Comparison of ENCODE assay signal across 13 mouse cellular contexts in genomic region chr4:148878192-148878983, GRCm38 (mm10).
DNase-seq lines count a peak whose midpoint lies in the region; ATAC-seq lines count a peak whose summit lies in the region.
"Had no signal": no experiment of that assay in that cellular context is flagged by ENCODE, and none has a peak within 500 bp of the region (broad histone marks: within the 10 kb centered on the region; RNA-seq: fewer than 3 reads in every experiment).

No protein-coding gene starts in this region.

- intact Hi-C loops in heart, postnatal 14 days (cut with DNase I), result no loop called here

- no peak overlapping the region for H3K9ac ChIP-seq in forebrain, embryonic 12.5 days
- H3K9ac ChIP-seq in heart, embryonic 16.5 days (ENCODE audit: low read length), result peak overlapping the region; percentile 56
- 0 out of 2 replicates have a peak overlapping the region, but pooled peaks have one; percentile 19 for H3K9ac ChIP-seq in midbrain, embryonic 13.5 days (replicated peaks)
- H3K9ac ChIP-seq in midbrain, embryonic 11.5 days (ENCODE audit: low read length), result no peak overlapping the region
- H3K9ac ChIP-seq: hindbrain, embryonic 13.5 days; limb, embryonic 15.5 days had no signal

- no peak overlapping the region for H3K4me2 ChIP-seq in forebrain, embryonic 12.5 days
- H3K4me2 ChIP-seq in heart, embryonic 16.5 days (ENCODE audit: low read depth, low read length), result peak overlapping the region; percentile 41; the same call in 1 of the 2 replicates
- H3K4me2 ChIP-seq in midbrain, embryonic 13.5 days (replicated peaks), result no peak overlapping the region
- no peak overlapping the region for H3K4me2 ChIP-seq in midbrain, embryonic 11.5 days
- H3K4me2 ChIP-seq: hindbrain, embryonic 13.5 days; limb, embryonic 15.5 days had no signal

- no peak for ATAC-seq in forebrain, embryonic 12.5 days (ENCODE audit: low FRiP score)
- ATAC-seq in heart, embryonic 16.5 days (replicated peaks; ENCODE audit: extremely low read depth, insufficient read depth, low FRiP score), result peak; percentile 18; the same call in 1 of the 2 replicates
- no peak for ATAC-seq in midbrain, embryonic 13.5 days
- no peak for ATAC-seq in midbrain, embryonic 11.5 days (ENCODE audit: low FRiP score)

- peaks cover 100% of the 10 kb centered on the region for H3K27me3 ChIP-seq in forebrain, embryonic 10.5 days (ENCODE audit: poor library complexity, severe bottlenecking)
- H3K27me3 ChIP-seq in forebrain, embryonic 12.5 days, result peaks cover 88% of the 10 kb centered on the region
- no peaks in the 10 kb centered on the region for H3K27me3 ChIP-seq in heart, embryonic 16.5 days (ENCODE audit: control insufficient read depth, insufficient read depth, low read length)
- peaks cover 93% of the 10 kb centered on the region for H3K27me3 ChIP-seq in midbrain, embryonic 13.5 days
- peaks cover 75% of the 10 kb centered on the region for H3K27me3 ChIP-seq in midbrain, embryonic 11.5 days (ENCODE audit: control insufficient read depth, insufficient read depth, low read length)

- H3K9me3 ChIP-seq in forebrain, embryonic 10.5 days, result no peaks in the 10 kb centered on the region
- no peaks in the 10 kb centered on the region for H3K9me3 ChIP-seq in forebrain, embryonic 12.5 days
- H3K9me3 ChIP-seq in heart, embryonic 16.5 days (replicated peaks; ENCODE audit: control insufficient read depth, low read length), result no peaks in the 10 kb centered on the region
- no peaks in the 10 kb centered on the region for H3K9me3 ChIP-seq in midbrain, embryonic 13.5 days
- no peaks in the 10 kb centered on the region for H3K9me3 ChIP-seq in midbrain, embryonic 11.5 days (ENCODE audit: control insufficient read depth, low read length)
- H3K9me3 ChIP-seq: hindbrain, embryonic 13.5 days; limb, embryonic 15.5 days had no signal

- H3K4me1 ChIP-seq in forebrain, embryonic 10.5 days, result peaks cover 80% of the 10 kb centered on the region
- H3K4me1 ChIP-seq in forebrain, embryonic 12.5 days, result peaks cover 47% of the 10 kb centered on the region
- peaks cover 79% of the 10 kb centered on the region for H3K4me1 ChIP-seq in heart, embryonic 16.5 days (ENCODE audit: control insufficient read depth, insufficient read depth, low read length)
- peaks cover 51% of the 10 kb centered on the region for H3K4me1 ChIP-seq in midbrain, embryonic 13.5 days (replicated peaks)
- H3K4me1 ChIP-seq in midbrain, embryonic 11.5 days (ENCODE audit: control insufficient read depth, insufficient read depth, low read length), result peaks cover 28% of the 10 kb centered on the region

- H3K4me3 ChIP-seq in forebrain, embryonic 10.5 days, result no peak overlapping the region
- no peak overlapping the region for H3K4me3 ChIP-seq in forebrain, embryonic 12.5 days (replicated peaks)
- H3K4me3 ChIP-seq in heart, embryonic 16.5 days (ENCODE audit: low read length), result no peak overlapping the region
- no peak overlapping the region for H3K4me3 ChIP-seq in midbrain, embryonic 13.5 days (replicated peaks)
- H3K4me3 ChIP-seq in midbrain, embryonic 11.5 days (ENCODE audit: low read depth, low read length), result no peak overlapping the region
- H3K4me3 ChIP-seq: hindbrain, embryonic 13.5 days; limb, embryonic 15.5 days had no signal

- no peaks in the 10 kb centered on the region for H3K36me3 ChIP-seq in forebrain, embryonic 10.5 days (replicated peaks)
- H3K36me3 ChIP-seq in forebrain, embryonic 12.5 days (replicated peaks), result no peaks in the 10 kb centered on the region
- no peaks in the 10 kb centered on the region for H3K36me3 ChIP-seq in heart, embryonic 16.5 days (ENCODE audit: control insufficient read depth, insufficient read depth)
- no peaks in the 10 kb centered on the region for H3K36me3 ChIP-seq in midbrain, embryonic 13.5 days
- no peaks in the 10 kb centered on the region for H3K36me3 ChIP-seq in midbrain, embryonic 11.5 days (ENCODE audit: control insufficient read depth, insufficient read depth, low read length)
- H3K36me3 ChIP-seq: hindbrain, embryonic 13.5 days; limb, embryonic 15.5 days had no signal

- no peak for DNase-seq in forebrain, embryonic 10.5 days (ENCODE audit: extremely low spot score, low spot score)
- no peak for DNase-seq in heart, postnatal 14 days
- no peak for DNase-seq in midbrain, embryonic 11.5 days (ENCODE audit: low spot score, missing footprints)
- no peak for DNase-seq in right cerebral cortex, postnatal 10 days (ENCODE audit: low spot score in 2 of 2)
- DNase-seq in spleen, postnatal 14 days (ENCODE audit: low spot score in 2 of 2), result no peak
- DNase-seq: adrenal gland, postnatal 10 days; cerebellum, adult 9-11 months; kidney, adult 8-10 months had no signal

- 69% methylated on average over 11 of the region's 11 CpGs for WGBS in forebrain, embryonic 10.5 days
- WGBS in forebrain, embryonic 12.5 days, result 68% methylated on average over 11 of the region's 11 CpGs
- 29% methylated on average over 11 of the region's 11 CpGs for WGBS in heart, embryonic 16.5 days
- WGBS in midbrain, embryonic 13.5 days, result 45% methylated on average over 11 of the region's 11 CpGs
- WGBS in midbrain, embryonic 11.5 days, result 52% methylated on average over 11 of the region's 11 CpGs

- peak overlapping the region; percentile 60; the same call in 1 of the 2 replicates for H3K27ac ChIP-seq in forebrain, embryonic 10.5 days
- H3K27ac ChIP-seq in forebrain, embryonic 12.5 days, result no peak overlapping the region
- peak overlapping the region; percentile 98 for H3K27ac ChIP-seq in heart, embryonic 16.5 days (ENCODE audit: low read length)
- H3K27ac ChIP-seq in midbrain, embryonic 13.5 days, result no peak overlapping the region
- no peak overlapping the region for H3K27ac ChIP-seq in midbrain, embryonic 11.5 days (ENCODE audit: low read depth, low read length)
- H3K27ac ChIP-seq: hindbrain, embryonic 13.5 days; limb, embryonic 15.5 days had no signal

Comparison
In these comparisons a context has a peak if more than half of its experiments do, and no peak if none do; other contexts are left out.
1. H3K27ac ChIP-seq: peak in forebrain, embryonic 10.5 days (single experiment) and heart, embryonic 16.5 days (single experiment); none in forebrain, embryonic 12.5 days (single experiment), midbrain, embryonic 13.5 days (single experiment) and midbrain, embryonic 11.5 days (single experiment).
2. H3K9ac ChIP-seq: peak in heart, embryonic 16.5 days (single experiment) and midbrain, embryonic 13.5 days (single experiment); none in forebrain, embryonic 12.5 days (single experiment) and midbrain, embryonic 11.5 days (single experiment).